ENCODE assay signal across 8 mouse cellular contexts in genomic region chr3:57470326-57470725, GRCm38 (mm10). TPM values are rescaled to one million over a fixed set of nuclear protein-coding genes. Genes with fewer than 3 reads are reported as not detected.
DNase-seq lines count a peak whose midpoint lies in the region; ATAC-seq lines count a peak whose summit lies in the region.

No protein-coding gene starts in this region.

- H3K4me2 ChIP-seq in heart, embryonic 16.5 days (ENCODE audit: low read depth, low read length), result peak overlapping the region; percentile 62
- H3K4me2 ChIP-seq in stomach, embryonic 14.5 days (replicated peaks; ENCODE audit: low read depth, low read length), result peak overlapping the region; percentile 35; the same call in 1 of the 2 replicates

- peak; percentile 50 for DNase-seq in 416B (ENCODE audit: low read depth)
- DNase-seq in adrenal gland, adult 18-20 months (ENCODE audit: low spot score in 2 of 2), result peak; percentile 36 to 46
- peak; percentile 47 for DNase-seq in forebrain, embryonic 10.5 days (ENCODE audit: extremely low spot score, low spot score)
- peak; percentile 75 for DNase-seq in kidney, postnatal 10 days
- peak; percentile 58 to 69 for DNase-seq in lung, postnatal 4 days

- H3K36me3 ChIP-seq in forebrain, embryonic 10.5 days (replicated peaks), result no peaks in the 10 kb centered on the region
- no peaks in the 10 kb centered on the region; the same call in 1 of the 2 replicates for H3K36me3 ChIP-seq in heart, embryonic 16.5 days (ENCODE audit: control insufficient read depth, insufficient read depth)
- H3K36me3 ChIP-seq in stomach, embryonic 14.5 days (ENCODE audit: control insufficient read depth, insufficient read depth, low read length), result no peaks in the 10 kb centered on the region

- 25% methylated on average over 5 of the region's 5 CpGs for WGBS in forebrain, embryonic 10.5 days
- 23% methylated on average over 5 of the region's 5 CpGs for WGBS in heart, embryonic 16.5 days
- WGBS in stomach, embryonic 14.5 days, result 18% methylated on average over 5 of the region's 5 CpGs

- no peaks in the 10 kb centered on the region for H3K9me3 ChIP-seq in forebrain, embryonic 10.5 days
- no peaks in the 10 kb centered on the region for H3K9me3 ChIP-seq in heart, embryonic 16.5 days (replicated peaks; ENCODE audit: control insufficient read depth, low read length)
- no peaks in the 10 kb centered on the region for H3K9me3 ChIP-seq in stomach, embryonic 14.5 days (ENCODE audit: control insufficient read depth, low read depth, low read length)

- peaks cover 49% of the 10 kb centered on the region for H3K4me1 ChIP-seq in forebrain, embryonic 10.5 days
- H3K4me1 ChIP-seq in heart, embryonic 16.5 days (ENCODE audit: control insufficient read depth, insufficient read depth, low read length), result peaks cover 24% of the 10 kb centered on the region
- peaks cover 19% of the 10 kb centered on the region for H3K4me1 ChIP-seq in stomach, embryonic 14.5 days (ENCODE audit: control insufficient read depth, insufficient read depth, low read length)

- peak overlapping the region; percentile 60 for H3K9ac ChIP-seq in heart, embryonic 16.5 days (ENCODE audit: low read length)
- H3K9ac ChIP-seq in stomach, embryonic 14.5 days (replicated peaks; ENCODE audit: low read depth, low read length), result no peak overlapping the region

- no peaks in the 10 kb centered on the region for H3K27me3 ChIP-seq in forebrain, embryonic 10.5 days (ENCODE audit: poor library complexity, severe bottlenecking)
- H3K27me3 ChIP-seq in heart, embryonic 16.5 days (ENCODE audit: control insufficient read depth, insufficient read depth, low read length), result no peaks in the 10 kb centered on the region
- H3K27me3 ChIP-seq in stomach, embryonic 14.5 days (ENCODE audit: control insufficient read depth, insufficient read depth, low read length), result no peaks in the 10 kb centered on the region

- H3K27ac ChIP-seq in forebrain, embryonic 10.5 days, result peak overlapping the region; percentile 88
- peak overlapping the region; percentile 81 for H3K27ac ChIP-seq in heart, embryonic 16.5 days (ENCODE audit: low read length)
- H3K27ac ChIP-seq in stomach, embryonic 14.5 days (ENCODE audit: low read length), result peak overlapping the region; percentile 80

- ATAC-seq in heart, embryonic 16.5 days (replicated peaks; ENCODE audit: extremely low read depth, insufficient read depth, low FRiP score), result peak; percentile 66; the same call in 1 of the 2 replicates
- ATAC-seq in stomach, embryonic 14.5 days (ENCODE audit: insufficient number of reproducible peaks, insufficient read depth, low FRiP score, low read depth), result no peak
- ATAC-seq in CD4-positive, CD25-positive, alpha-beta regulatory T cell, adult 4 months, result no peak

- H3K4me3 ChIP-seq in forebrain, embryonic 10.5 days, result peak overlapping the region; percentile 36; the same call in 1 of the 2 replicates
- H3K4me3 ChIP-seq in heart, embryonic 16.5 days (ENCODE audit: low read length), result no peak overlapping the region
- H3K4me3 ChIP-seq in stomach, embryonic 14.5 days (ENCODE audit: low read depth, low read length), result no peak overlapping the region

RNA-seq across cellular contexts. Expression of gene Tm4sf4, which starts 45.2 kb away (rescaled TPM):
- total RNA-seq in adrenal gland, adult 18-20 months (2021), result 1 to 10 TPM; 1.2 to 1.9 TPM
- polyA plus RNA-seq in forebrain, embryonic 10.5 days (2016; fragmentation: Nextera tagmentation; extraction: Ambion mirVana), result not detected in 2 replicates
- polyA plus RNA-seq in heart, embryonic 16.5 days (2015; fragmentation: Nextera tagmentation; extraction: Ambion mirVana), result 0.64 and 0.77 TPM in 2 replicates
- polyA plus RNA-seq in stomach, embryonic 14.5 days (2014; fragmentation: Nextera tagmentation; extraction: Ambion mirVana), result 2.2 and 4.2 TPM in 2 replicates
- polyA plus RNA-seq in CD4-positive, CD25-positive, alpha-beta regulatory T cell, adult 4 months (2017; shearing (Covaris generic)), result not detected
